Mouse (Mus musculus): ENCODE measurements around the gene Zmym5.

- TF ChIP-seq CTCF (IDR thresholded peaks at IDR 0.05) (no peak), POLR2A (IDR thresholded peaks at IDR 0.05; ENCODE audit: insufficient read depth, low read depth, low read length) (no peak)
These were observed 34.8 kb downstream of the Zmym5 start for GRCm38 (mm10) chr14:56776571-56777238.

Measured in heart, adult 2 months (tissue).